In the genomic region with DNA sequence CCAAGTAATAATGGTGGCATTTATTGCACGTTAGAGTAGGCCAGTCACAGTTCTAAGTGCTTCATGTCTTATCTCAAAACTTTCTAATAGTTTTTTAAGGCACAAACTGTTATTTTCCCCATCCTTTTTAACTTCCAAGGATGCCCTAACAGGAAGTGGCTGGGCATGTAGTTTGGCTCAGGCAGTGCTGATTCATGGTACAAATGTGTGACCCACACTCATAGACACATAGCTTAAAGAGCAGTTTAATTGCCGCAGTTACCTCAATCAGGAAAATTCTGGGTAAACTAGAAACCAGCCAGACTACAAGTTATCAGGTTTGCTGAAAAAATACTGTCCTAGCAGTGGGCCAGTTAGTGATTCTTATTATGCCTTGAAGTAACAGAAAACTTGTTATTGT, we compare ENCODE assay signal across 25 mouse cellular contexts.
"Had no signal": no experiment of that assay in that cellular context is flagged by ENCODE, and none has a peak within 500 bp of the region (broad histone marks: within the 10 kb centered on the region; RNA-seq: fewer than 3 reads in every experiment).

No protein-coding gene starts in this region.

- ATAC-seq: liver, postnatal 0 days; lung, postnatal 0 days; midbrain, embryonic 13.5 days; midbrain, embryonic 16.5 days had no signal

- H3K27ac ChIP-seq: kidney, embryonic 15.5 days; left cerebral cortex, adult 2 months; limb, embryonic 12.5 days; limb, embryonic 15.5 days; liver, embryonic 14.5 days; midbrain, embryonic 10.5 days; midbrain, embryonic 13.5 days; neural tube, embryonic 13.5 days had no signal

- DNase-seq: kidney, adult 8-10 months; kidney, postnatal 10 days; kidney, postnatal 36 days; layer of hippocampus, postnatal 36 days; left cerebral cortex, postnatal 4 days; liver, postnatal 0 days; lung, embryonic 14.5 days; retina, postnatal 1 day; right cerebral cortex, postnatal 25 days; spleen, adult 18-20 months; thymus, adult 2 months; thymus, postnatal 14 days; thymus, postnatal 4 days had no signal

- H3K27me3 ChIP-seq: kidney, embryonic 15.5 days; limb, embryonic 12.5 days; limb, embryonic 15.5 days; megakaryocyte, embryonic 14.5 days; midbrain, embryonic 13.5 days; neural tube, embryonic 13.5 days had no signal

- H3K4me3 ChIP-seq: kidney, embryonic 15.5 days; left cerebral cortex, adult 2 months; limb, embryonic 12.5 days; limb, embryonic 15.5 days; megakaryocyte, embryonic 14.5 days; midbrain, embryonic 10.5 days; midbrain, embryonic 13.5 days; myocyte; neural tube, embryonic 13.5 days had no signal
